Mouse (Mus musculus): ENCODE results near the gene Sh3glb1. TPM values are rescaled to one million over a fixed set of nuclear protein-coding genes. Genes with fewer than 3 reads are reported as not detected.

Gene Sh3glb1
- polyA plus RNA-seq (2014; fragmentation: Illumina TruSeq; extraction: RNeasy Lipid Tissue Mini Kit (QIAGEN cat#74804); ENCODE audit: low read depth, low replicate concordance), result 273 TPM

GRCm38 (mm10) chr3:144719901-144720747, at the start of gene Sh3glb1:
Gene Sh3glb1 (minus strand): TSS chr3:144720335.

GRCm38 (mm10) chr3:144760592-144761309, 40.6 kb upstream of the Sh3glb1 start, which contains the start of gene Clca3a1:
Gene Clca3a1 (minus strand): TSS chr3:144760977.

Other genes starting within 250 kb of the Sh3glb1 start
- gene Hs2st1, start 150.2 kb downstream of the Sh3glb1 start, polyA plus RNA-seq (2014; fragmentation: Illumina TruSeq; extraction: RNeasy Lipid Tissue Mini Kit (QIAGEN cat#74804); ENCODE audit: low read depth, low replicate concordance), result 6.4 TPM
- 177 TPM for gene Selenof, start 150.0 kb downstream of the Sh3glb1 start, polyA plus RNA-seq (2014; fragmentation: Illumina TruSeq; extraction: RNeasy Lipid Tissue Mini Kit (QIAGEN cat#74804); ENCODE audit: low read depth, low replicate concordance)
- gene Clca3a1, start 40.6 kb upstream of the Sh3glb1 start, polyA plus RNA-seq (2014; fragmentation: Illumina TruSeq; extraction: RNeasy Lipid Tissue Mini Kit (QIAGEN cat#74804); ENCODE audit: low read depth, low replicate concordance), result 1.3 TPM
- gene Clca3a2, start 99.2 kb upstream of the Sh3glb1 start, polyA plus RNA-seq (2014; fragmentation: Illumina TruSeq; extraction: RNeasy Lipid Tissue Mini Kit (QIAGEN cat#74804); ENCODE audit: low read depth, low replicate concordance), result 0.65 TPM
- gene Clca3b, start 129.0 kb upstream of the Sh3glb1 start, polyA plus RNA-seq (2014; fragmentation: Illumina TruSeq; extraction: RNeasy Lipid Tissue Mini Kit (QIAGEN cat#74804); ENCODE audit: low read depth, low replicate concordance), result not detected
- not detected for gene Clca4b, start 212.2 kb upstream of the Sh3glb1 start, polyA plus RNA-seq (2014; fragmentation: Illumina TruSeq; extraction: RNeasy Lipid Tissue Mini Kit (QIAGEN cat#74804); ENCODE audit: low read depth, low replicate concordance)